Mouse (Mus musculus) lung, postnatal 0 days (tissue): ENCODE data around the gene Trim2.

Experiments used
- CTCF ChIP-seq: IDR thresholded peaks from 2 replicates; pipeline ENCODE4 v1.5.1; 2016; ENCODE audit warnings: antibody characterized with exemption, mild to moderate bottlenecking
- EP300 ChIP-seq: IDR thresholded peaks from 2 replicates; pipeline ENCODE4 v1.6.1; 2016; ENCODE audit warnings: antibody characterized with exemption, mild to moderate bottlenecking, control low read depth

DNA sequence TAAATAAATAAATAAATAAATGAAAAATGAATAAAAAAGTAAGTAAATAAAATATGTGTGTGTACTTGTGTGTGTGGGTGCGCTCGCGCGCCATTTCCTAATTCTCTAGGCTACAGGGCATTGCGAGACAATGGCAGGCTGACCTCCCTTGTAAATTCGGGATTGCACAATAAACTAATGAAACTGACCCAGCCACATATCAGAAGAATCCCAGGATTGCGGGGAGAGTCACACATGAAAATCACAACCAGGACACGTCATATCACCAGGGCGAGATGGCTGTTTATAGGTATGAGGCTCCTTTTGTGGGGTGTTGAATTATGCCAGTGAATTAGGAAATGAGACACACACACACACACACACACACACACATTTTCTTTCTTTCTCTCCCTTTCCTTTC lies 107.2 kb downstream of the Trim2 start:
- TF ChIP-seq EP300 (no peak), CTCF (no peak)
